Mouse (Mus musculus) limb, embryonic 15.5 days (tissue): ENCODE measurements around the gene Fpr1. TPM values are rescaled to one million over a fixed set of nuclear protein-coding genes. Genes with fewer than 3 reads are reported as not detected.
"Not testable (repeated sequence)": the region's sequence is repeated elsewhere in the genome, so short reads cannot be mapped to it uniquely, and the experiment has no call there.

ENCODE experiments used
- ATAC-seq: fragments of 200-750 bp; cut with Nextera tagmentation; 2 replicates; pipeline ENCODE4 v1.8.0; 2017; ENCODE audit warnings: low read depth, moderate TSS enrichment; ENCODE audit not compliant: insufficient number of reproducible peaks, low FRiP score, low TSS enrichment
- H3K27ac ChIP-seq: fragments of 300-500 bp; sonication (generic); 2 replicates; pipeline ENCODE4 v1.5.1; 2015; ENCODE audit warnings: moderate library complexity, mild to moderate bottlenecking, inconsistent platforms
- H3K27me3 ChIP-seq: fragments of 300-500 bp; sonication (generic); 2 replicates; pipeline ENCODE4 v1.6.1; 2015; ENCODE audit warnings: inconsistent platforms
- H3K36me3 ChIP-seq: fragments of 300-500 bp; sonication (generic); 2 replicates; pipeline ENCODE4 v1.6.1; 2015; ENCODE audit warnings: inconsistent platforms
- H3K4me1 ChIP-seq: fragments of 300-500 bp; sonication (generic); 2 replicates; pipeline ENCODE4 v1.6.1; 2015; ENCODE audit warnings: inconsistent platforms
- H3K4me2 ChIP-seq: fragments of 300-500 bp; sonication (generic); 2 replicates; pipeline ENCODE4 v1.6.1; 2015; ENCODE audit warnings: mild to moderate bottlenecking, inconsistent platforms
- H3K4me3 ChIP-seq: fragments of 300-500 bp; sonication (generic); 2 replicates; pipeline ENCODE4 v1.5.1; 2015; ENCODE audit warnings: mild to moderate bottlenecking, inconsistent platforms
- H3K9ac ChIP-seq: fragments of 300-500 bp; sonication (generic); 2 replicates; pipeline ENCODE4 v1.6.1; 2015; ENCODE audit warnings: inconsistent platforms
- H3K9me3 ChIP-seq: fragments of 300-500 bp; sonication (generic); 2 replicates; pipeline ENCODE4 v1.6.1; 2016; ENCODE audit warnings: inconsistent platforms
- WGBS: fragments of 180-500 bp; shearing (Covaris S2); methylation state at CpG from one replicate; pipeline ENCODE4 v1.1.7; 2015; 5-methylcytosine and 5-hydroxymethylcytosine counted together
- polyA plus RNA-seq: library from polyadenylated mRNA; unstranded; fragments of >200 nt; fragmentation: Nextera tagmentation; extraction: Ambion mirVana; gene quantifications from 2 replicates; pipeline ENCODE4 v1.2.1, GENCODE M21; 2015

Gene Fpr1
- polyA plus RNA-seq, 1 experiment from 2014 or later: 0.33 TPM

- WGBS: 69% methylated on average over 10 of the region's 10 CpGs
- Histone ChIP-seq H3K27ac (no peak overlapping the region), H3K4me1 (no peaks in the 10 kb centered on the region), H3K9ac (no peak overlapping the region), H3K27me3 (peaks cover 8% of the 10 kb centered on the region; the same call in 1 of the 2 replicates), H3K36me3 (peaks cover 28% of the 10 kb centered on the region), H3K4me2 (no peak overlapping the region), H3K4me3 (no peak overlapping the region), H3K9me3 (no peaks in the 10 kb centered on the region)
- ATAC-seq: no peak
Measured at GRCm38 (mm10) chr17:17845187-17846027, 38.3 kb downstream of the Fpr1 start.

DNA sequence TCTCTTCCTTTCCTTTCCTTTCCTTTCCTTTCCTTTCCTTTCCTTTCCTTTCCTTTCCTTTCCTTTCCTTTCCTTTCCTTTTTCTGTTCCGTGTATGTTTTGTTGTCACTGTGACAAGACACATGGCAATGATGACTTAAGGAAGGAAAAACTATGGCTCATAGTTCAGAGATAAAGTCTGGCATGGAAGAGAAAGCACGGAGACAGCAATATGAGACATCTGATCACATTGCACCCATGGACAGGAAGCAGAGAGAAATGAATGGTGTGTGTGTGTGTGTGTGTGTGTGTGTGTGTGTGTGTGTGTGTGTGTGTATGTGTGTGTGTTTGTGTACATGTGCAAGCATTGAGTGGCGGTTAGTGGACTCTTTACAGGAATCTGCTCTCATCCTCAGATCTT, 39.1 kb downstream of the Fpr1 start:
- not testable (repeated sequence) for H3K4me2 ChIP-seq, H3K27me3 ChIP-seq, H3K27ac ChIP-seq, ATAC-seq, H3K9me3 ChIP-seq, H3K4me3 ChIP-seq, H3K4me1 ChIP-seq, H3K9ac ChIP-seq
- peaks cover 35% of the 10 kb centered on the region for H3K36me3 ChIP-seq
- 83% methylated on average over 3 of the region's 3 CpGs for WGBS

DNA sequence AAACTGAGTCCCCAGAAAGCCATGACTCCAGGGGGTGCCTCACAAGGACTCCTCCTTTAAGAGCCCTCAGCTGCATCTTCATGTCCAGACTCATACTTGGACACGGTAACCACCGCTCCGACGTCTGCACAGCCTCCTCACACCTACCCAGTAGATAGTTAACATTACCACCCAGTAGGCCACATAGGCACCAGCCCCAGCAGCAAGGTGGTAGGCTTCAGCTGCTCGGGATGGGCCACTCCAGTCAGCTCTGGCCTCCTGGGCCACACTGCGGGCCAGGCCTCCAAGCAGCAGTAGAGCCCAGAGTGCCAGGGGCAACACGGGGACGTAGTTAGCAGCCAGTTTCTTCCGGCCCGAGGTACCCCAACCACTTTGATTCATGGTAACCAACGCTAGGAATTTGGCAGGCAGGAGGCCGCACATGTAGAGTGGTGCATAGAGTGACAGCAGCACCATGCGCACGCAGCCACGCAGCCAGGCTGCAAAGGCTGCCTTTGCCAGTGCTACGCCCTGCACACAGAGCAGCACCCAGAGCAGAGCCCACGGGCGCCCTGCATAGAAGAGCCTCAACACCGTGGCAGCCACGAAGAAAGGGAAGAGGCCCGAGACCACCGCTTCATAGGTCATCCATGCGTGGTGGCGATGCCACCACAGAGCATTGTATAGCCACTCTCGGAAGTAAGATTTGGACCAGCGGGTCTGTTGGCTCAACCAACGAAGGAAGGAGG, 40.0 kb downstream of the Fpr1 start:
- no peaks in the 10 kb centered on the region for H3K27me3 ChIP-seq
- peaks cover under 1% of the 10 kb centered on the region; the same call in 1 of the 2 replicates for H3K4me1 ChIP-seq
- peak; percentile 50; the same call in 1 of the 2 replicates for ATAC-seq
- peaks cover 40% of the 10 kb centered on the region for H3K36me3 ChIP-seq
- no peak overlapping the region for H3K4me2 ChIP-seq
- H3K4me3 ChIP-seq: no peak overlapping the region
- H3K9ac ChIP-seq: no peak overlapping the region
- H3K9me3 ChIP-seq: no peaks in the 10 kb centered on the region
- WGBS: 72% methylated on average over 27 of the region's 27 CpGs
- H3K27ac ChIP-seq: no peak overlapping the region

GRCm38 (mm10) chr17:17840796-17841195, 42.9 kb downstream of the Fpr1 start:
- no peak overlapping the region for H3K4me3 ChIP-seq
- no peak for ATAC-seq
- peaks cover 51% of the 10 kb centered on the region for H3K36me3 ChIP-seq
- no peak overlapping the region for H3K9ac ChIP-seq
- H3K27ac ChIP-seq: no peak overlapping the region
- no peaks in the 10 kb centered on the region for H3K9me3 ChIP-seq
- 83% methylated on average over 7 of the region's 7 CpGs for WGBS
- no peaks in the 10 kb centered on the region for H3K27me3 ChIP-seq
- no peak overlapping the region for H3K4me2 ChIP-seq
- peaks cover 27% of the 10 kb centered on the region for H3K4me1 ChIP-seq

GRCm38 (mm10) chr17:17839276-17839675, 44.5 kb downstream of the Fpr1 start:
- ATAC-seq: no peak
- WGBS: 87% methylated on average over 2 of the region's 2 CpGs
- Histone ChIP-seq H3K4me3 (no peak overlapping the region), H3K9me3 (no peaks in the 10 kb centered on the region), H3K9ac (no peak overlapping the region), H3K27ac (no peak overlapping the region), H3K36me3 (peaks cover 58% of the 10 kb centered on the region), H3K27me3 (no peaks in the 10 kb centered on the region), H3K4me1 (peaks cover 42% of the 10 kb centered on the region), H3K4me2 (no peak overlapping the region)

DNA sequence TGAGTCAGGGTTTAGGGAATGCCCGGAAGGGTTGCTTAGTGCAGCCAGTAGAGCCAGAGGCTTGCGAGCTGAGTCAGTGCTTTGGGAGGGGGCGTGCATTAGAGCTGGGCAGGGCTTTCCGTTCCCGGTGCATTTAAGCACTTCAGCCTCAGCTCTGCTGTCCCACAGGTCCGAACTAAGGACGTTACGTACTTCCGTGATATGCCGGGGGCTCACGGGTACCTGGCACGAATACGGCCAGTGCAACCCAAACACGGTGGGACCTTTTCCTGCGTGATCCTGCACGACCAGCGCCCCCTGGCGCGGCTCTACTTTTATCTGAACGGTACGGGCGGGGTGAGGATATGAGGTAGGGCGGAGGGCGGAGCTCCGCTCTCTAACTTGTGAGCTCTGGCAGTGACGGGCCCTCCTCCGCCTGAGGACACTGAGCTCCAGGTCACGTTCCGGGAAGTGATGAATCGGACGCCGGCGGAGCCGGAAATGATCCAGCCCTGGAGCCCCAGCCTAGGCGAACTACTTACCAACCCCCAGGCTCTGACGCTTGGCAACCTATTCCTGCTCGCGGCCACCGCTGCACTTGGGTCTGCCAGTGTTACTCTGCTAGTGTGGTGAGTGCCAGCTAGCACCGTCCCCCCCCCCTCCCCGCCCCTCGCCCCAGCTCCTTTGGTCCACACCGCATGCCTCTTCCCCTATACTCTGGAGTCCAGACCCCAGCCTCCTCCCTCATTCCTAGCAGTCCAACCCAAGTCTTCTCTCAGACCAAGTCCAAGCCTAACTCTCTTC, 45.6 kb downstream of the Fpr1 start:
- WGBS: 1% methylated on average over 43 of the region's 43 CpGs
- peaks cover 61% of the 10 kb centered on the region for H3K36me3 ChIP-seq
- H3K4me1 ChIP-seq: peaks cover 52% of the 10 kb centered on the region
- H3K9me3 ChIP-seq: no peaks in the 10 kb centered on the region
- peak overlapping the region; percentile 41 for H3K4me3 ChIP-seq
- no peaks in the 10 kb centered on the region for H3K27me3 ChIP-seq
- peak; percentile 94 for ATAC-seq
- H3K27ac ChIP-seq: peak overlapping the region; percentile 86
- H3K9ac ChIP-seq: peak overlapping the region; percentile 35; the same call in 1 of the 2 replicates
- H3K4me2 ChIP-seq: peak overlapping the region; percentile 65

GRCm38 (mm10) chr17:17837426-17837825, 46.3 kb downstream of the Fpr1 start:
- H3K9ac ChIP-seq: peak overlapping the region; percentile 35; the same call in 1 of the 2 replicates
- no peaks in the 10 kb centered on the region for H3K9me3 ChIP-seq
- peak overlapping the region; percentile 65 for H3K4me2 ChIP-seq
- H3K27me3 ChIP-seq: no peaks in the 10 kb centered on the region
- peak overlapping the region; percentile 41 for H3K4me3 ChIP-seq
- ATAC-seq: no peak
- H3K36me3 ChIP-seq: peaks cover 57% of the 10 kb centered on the region
- 7% methylated on average over 13 of the region's 13 CpGs for WGBS
- peak overlapping the region; percentile 86 for H3K27ac ChIP-seq
- H3K4me1 ChIP-seq: peaks cover 55% of the 10 kb centered on the region

GRCm38 (mm10) chr17:17836101-17836500, 47.6 kb downstream of the Fpr1 start:
- peaks cover 66% of the 10 kb centered on the region for H3K4me1 ChIP-seq
- no peaks in the 10 kb centered on the region for H3K9me3 ChIP-seq
- no peak overlapping the region for H3K9ac ChIP-seq
- WGBS: 70% methylated on average over 5 of the region's 5 CpGs
- peaks cover 60% of the 10 kb centered on the region for H3K36me3 ChIP-seq
- no peak overlapping the region for H3K4me2 ChIP-seq
- H3K4me3 ChIP-seq: no peak overlapping the region
- H3K27ac ChIP-seq: peak overlapping the region; percentile 86; the same call in 1 of the 2 replicates
- no peak for ATAC-seq
- no peaks in the 10 kb centered on the region for H3K27me3 ChIP-seq

GRCm38 (mm10) chr17:17834896-17835295, 48.8 kb downstream of the Fpr1 start:
- 7% methylated on average over 1 of the region's 1 CpGs for WGBS
- Histone ChIP-seq H3K36me3 (peaks cover 56% of the 10 kb centered on the region), H3K27me3 (no peaks in the 10 kb centered on the region), H3K9me3 (no peaks in the 10 kb centered on the region), H3K4me3 (no peak overlapping the region), H3K9ac (no peak overlapping the region), H3K4me2 (no peak overlapping the region), H3K27ac (no peak overlapping the region; the same call in 1 of the 2 replicates), H3K4me1 (peaks cover 78% of the 10 kb centered on the region)
- no peak for ATAC-seq

GRCm38 (mm10) chr17:17830731-17831130, 53.0 kb downstream of the Fpr1 start:
- 67% methylated on average over 7 of the region's 7 CpGs for WGBS
- H3K9ac ChIP-seq: no peak overlapping the region

GRCm38 (mm10) chr17:17829816-17830535, 53.8 kb downstream of the Fpr1 start:
- Histone ChIP-seq H3K4me2 (peak overlapping the region; percentile 71), H3K36me3 (peaks cover 32% of the 10 kb centered on the region), H3K9me3 (no peaks in the 10 kb centered on the region), H3K4me3 (peak overlapping the region; percentile 81), H3K4me1 (peaks cover 51% of the 10 kb centered on the region), H3K27me3 (no peaks in the 10 kb centered on the region), H3K9ac (peak overlapping the region; percentile 72), H3K27ac (peak overlapping the region; percentile 99)
- no peak for ATAC-seq
- 38% methylated on average over 23 of the region's 23 CpGs for WGBS

More at GRCm38 (mm10) chr17:17830731-17831130, 53.0 kb downstream of the Fpr1 start:
- Histone ChIP-seq H3K36me3 (peaks cover 37% of the 10 kb centered on the region), H3K27ac (peak overlapping the region; percentile 11; the same call in 1 of the 2 replicates), H3K4me3 (peak overlapping the region; percentile 81), H3K4me2 (peak overlapping the region; percentile 71), H3K9me3 (no peaks in the 10 kb centered on the region), H3K4me1 (peaks cover 55% of the 10 kb centered on the region), H3K27me3 (no peaks in the 10 kb centered on the region)
- ATAC-seq: no peak
